Mouse (Mus musculus): ENCODE results near the gene Wfdc6a.

Gene Wfdc6a

DNA sequence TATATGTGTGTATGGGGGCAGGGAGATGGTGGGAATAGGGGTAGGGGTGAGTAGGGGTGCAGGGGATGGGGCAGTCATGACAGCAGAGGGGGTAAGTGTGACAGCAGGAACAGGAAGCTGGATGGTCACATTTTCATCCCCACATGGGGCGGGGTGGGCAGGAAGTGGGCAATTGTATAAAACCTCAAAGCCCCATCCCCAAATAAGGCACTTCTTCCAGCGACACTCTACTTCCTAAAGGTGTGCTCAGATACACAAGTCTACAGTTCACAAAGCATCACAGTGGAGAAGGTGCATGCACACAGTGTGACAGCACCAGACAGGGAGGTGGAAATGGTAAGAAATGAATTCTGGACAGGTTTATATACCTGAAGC lies 34.4 kb downstream of the Wfdc6a start:
- in situ Hi-C loops (cut with MboI, MseI), result no loop called here

GRCm38 (mm10) chr2:164549963-164550894 lies 35.0 kb downstream of the Wfdc6a start:
- in situ Hi-C loops (cut with MboI, MseI), result no loop called here

DNA sequence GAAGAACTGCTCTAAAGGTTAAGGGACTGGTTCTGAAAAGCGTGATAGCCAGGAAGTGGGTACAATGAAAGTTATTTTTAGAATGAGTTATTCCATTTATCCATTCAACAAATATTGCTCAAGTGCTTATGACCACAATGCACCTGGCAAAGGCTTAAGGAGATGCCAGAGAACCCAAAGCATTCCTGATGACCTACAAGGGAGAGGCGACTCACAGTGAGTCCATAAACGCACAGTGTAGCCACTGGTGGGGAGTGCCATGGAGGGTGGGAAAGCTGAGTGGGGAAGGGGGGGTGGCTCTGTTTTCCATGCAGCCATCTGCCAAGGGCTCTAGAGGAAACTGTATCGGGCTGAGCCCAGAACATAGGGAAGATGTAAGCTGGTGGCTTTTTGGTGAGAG lies 35.9 kb downstream of the Wfdc6a start:
- in situ Hi-C loops (cut with MboI, MseI), result no loop called here

DNA sequence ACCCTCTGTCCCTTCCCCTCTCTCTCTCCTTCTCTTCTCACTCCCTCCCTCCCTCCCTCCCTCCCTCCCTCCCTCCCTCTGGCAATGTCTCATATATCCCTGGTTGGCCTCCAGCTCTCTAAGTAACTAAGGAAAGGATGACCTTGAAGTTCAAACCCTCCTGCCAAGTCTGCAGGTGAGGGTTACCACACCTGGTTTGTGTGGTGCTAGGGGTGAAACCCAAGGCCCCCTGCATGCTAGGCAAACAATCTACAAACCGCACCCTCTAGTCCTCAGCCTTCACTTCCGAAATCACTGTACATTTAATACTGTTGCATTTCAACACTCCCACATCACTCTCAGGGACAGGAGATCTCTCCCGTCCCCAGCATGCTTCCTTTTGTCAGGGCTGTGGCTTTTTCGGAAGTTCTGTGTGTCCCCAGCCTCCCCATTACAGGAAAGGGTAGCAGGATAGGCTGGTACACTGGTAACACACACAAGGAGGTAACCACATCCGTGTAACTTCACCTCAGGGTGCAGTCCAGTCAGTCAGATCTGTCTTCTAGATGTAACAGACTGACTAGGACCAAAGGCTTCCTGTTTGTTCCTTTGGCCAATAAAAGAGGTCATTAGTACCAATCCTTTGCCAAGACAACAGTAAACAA lies 40.7 kb downstream of the Wfdc6a start:
- in situ Hi-C loops (cut with MboI, MseI), result no loop called here

GRCm38 (mm10) chr2:164543745-164544144 lies 41.5 kb downstream of the Wfdc6a start:
- in situ Hi-C loops (cut with MboI, MseI), result no loop called here

- in situ Hi-C loops (cut with MboI, MseI), result no loop called here
Measured at GRCm38 (mm10) chr2:164542598-164542997, 42.6 kb downstream of the Wfdc6a start.

DNA sequence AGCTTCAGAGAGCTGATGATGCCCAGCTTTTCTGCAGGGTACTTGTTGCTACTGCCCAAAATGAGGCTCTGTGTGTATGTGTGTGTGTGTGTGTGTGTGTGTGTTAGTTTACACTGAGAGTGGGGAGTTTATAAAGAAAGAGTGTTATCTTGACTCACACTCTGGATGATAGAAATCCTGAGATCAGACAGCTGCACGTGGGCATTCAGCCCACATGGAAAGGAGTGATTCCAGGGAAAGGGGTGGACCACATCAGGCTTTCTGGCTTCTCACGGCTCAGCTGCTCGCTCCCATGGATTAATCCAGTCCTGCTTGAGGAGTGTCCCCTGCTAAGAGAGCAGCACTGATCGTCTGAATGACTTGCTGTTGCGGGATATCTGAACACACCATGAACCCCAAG lies 43.1 kb downstream of the Wfdc6a start:
- in situ Hi-C loops (cut with MboI, MseI), result no loop called here

GRCm38 (mm10) chr2:164540652-164541427 lies 44.4 kb downstream of the Wfdc6a start:
- in situ Hi-C loops (cut with MboI, MseI), result no loop called here

GRCm38 (mm10) chr2:164537003-164537402 lies 48.2 kb downstream of the Wfdc6a start:
- in situ Hi-C loops (cut with MboI, MseI), result no loop called here

DNA sequence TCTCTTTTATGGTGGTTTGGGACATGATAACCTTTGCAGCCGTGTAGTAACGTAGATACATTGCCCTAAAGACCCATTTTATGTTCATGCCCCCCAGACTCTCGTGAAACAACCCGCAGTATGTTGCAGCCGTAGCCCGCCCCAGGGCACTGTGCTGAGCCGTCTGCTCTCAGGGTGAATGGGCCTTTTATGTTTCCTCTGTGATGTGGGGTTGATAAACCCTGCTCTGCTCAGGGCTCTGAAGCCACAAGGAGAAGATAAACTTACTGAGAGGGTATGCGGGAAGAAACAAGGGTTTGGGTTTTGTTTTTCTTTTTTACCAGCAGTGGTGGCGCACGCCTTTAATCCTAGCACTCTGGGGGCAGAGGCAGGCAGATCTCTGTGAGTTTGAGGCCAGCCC lies 50.9 kb downstream of the Wfdc6a start:
- in situ Hi-C loops (cut with MboI, MseI), result no loop called here

DNA sequence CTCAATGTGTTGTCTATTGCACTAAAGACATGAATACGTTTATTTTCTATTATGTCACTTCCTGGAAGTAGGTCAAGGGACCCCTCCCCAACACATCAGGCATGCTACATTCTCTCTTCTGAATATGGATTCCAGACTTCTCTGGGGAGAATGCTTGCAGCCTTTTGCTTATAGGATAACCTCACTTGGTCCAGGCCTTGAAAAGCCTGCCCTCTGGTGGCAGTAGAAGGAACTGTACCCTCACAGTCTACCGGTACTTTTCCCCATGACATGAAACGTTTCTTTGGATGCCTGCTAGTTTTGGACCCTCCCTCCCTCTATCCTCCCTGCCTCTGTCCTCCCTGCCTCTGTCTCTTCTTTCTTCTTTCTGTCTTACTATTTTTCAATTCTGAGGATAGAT lies 54.1 kb downstream of the Wfdc6a start:
- in situ Hi-C loops (cut with MboI, MseI), result no loop called here
